Mouse (Mus musculus) heart, adult 8-10 months (tissue): ENCODE results near the gene 1700084M14Rik. TPM values are rescaled to one million over a fixed set of nuclear protein-coding genes. Genes with fewer than 3 reads are reported as not detected.
"Not testable (repeated sequence)": the region's sequence is repeated elsewhere in the genome, so short reads cannot be mapped to it uniquely, and the experiment has no call there.

Source experiments
- DNase-seq: peaks from one replicate; pipeline ENCODE4 v3.0.0; 2022; ENCODE audit warnings: low spot score
- total RNA-seq, 4 experiments: library from RNA; stranded (reverse); gene quantifications; 2 replicates each; pipeline ENCODE4 v1.2.4; 2022

The 1700084M14Rik gene
- total RNA-seq = not detected

GRCm38 (mm10) chrX:91575811-91576210, at the start of gene 1700084M14Rik:
1700084M14Rik (minus strand) TSS chrX:91575911.
- DNase-seq = not testable (repeated sequence)

Other genes with a start within 250 kb of the 1700084M14Rik start
- not detected for gene Mageb2, start 244.2 kb downstream of the 1700084M14Rik start, total RNA-seq
- gene Gm5072, start 183.4 kb downstream of the 1700084M14Rik start, total RNA-seq = not detected
- not detected for gene Gm8914, start 95.8 kb downstream of the 1700084M14Rik start, total RNA-seq
- gene Gm14781, start 56.3 kb upstream of the 1700084M14Rik start, total RNA-seq = not detected
- gene Mageb5, start 207.1 kb upstream of the 1700084M14Rik start, total RNA-seq = not detected